Mouse (Mus musculus) hindbrain, embryonic 10.5 days (tissue): ENCODE measurements at regions not wholly inside any gene's neighbourhood (a gene's known extent, or its start where the extent isn't known, plus 50 kb on each side); places are given as distances from the start of the nearest gene placed in this dataset.

Experiments
- DNase-seq: peaks from one replicate; pipeline ENCODE4 v3.0.0-alpha.2; 2017; ENCODE audit warnings: low spot score
- H3K27ac ChIP-seq: fragments of 300-500 bp; sonication (generic); 2 replicates; pipeline ENCODE4 v1.5.1; 2016; ENCODE audit warnings: mild to moderate bottlenecking, moderate library complexity
- H3K27me3 ChIP-seq: fragments of 300-500 bp; sonication (generic); 2 replicates; pipeline ENCODE4 v1.6.1; 2016; ENCODE audit warnings: mild to moderate bottlenecking; ENCODE audit not compliant: poor library complexity, insufficient read depth, severe bottlenecking
- H3K36me3 ChIP-seq: fragments of 300-500 bp; sonication (generic); 2 replicates; pipeline ENCODE4 v1.6.1; 2016; ENCODE audit warnings: mild to moderate bottlenecking, moderate library complexity
- H3K4me1 ChIP-seq: fragments of 300-500 bp; sonication (generic); replicated peaks from 2 replicates; pipeline ENCODE4 v1.6.1; 2016; ENCODE audit warnings: mild to moderate bottlenecking
- H3K4me3 ChIP-seq: fragments of 300-500 bp; sonication (generic); 2 replicates; pipeline ENCODE4 v1.5.1; 2016; ENCODE audit warnings: mild to moderate bottlenecking, moderate library complexity
- H3K9me3 ChIP-seq: fragments of 300-500 bp; sonication (generic); 2 replicates; pipeline ENCODE4 v1.6.1; 2016; ENCODE audit warnings: mild to moderate bottlenecking, moderate library complexity
- WGBS: fragments of 180-500 bp; shearing (Covaris S2); methylation state at CpG from one replicate; pipeline ENCODE4 v1.1.7; 2016; 5-methylcytosine and 5-hydroxymethylcytosine counted together

DNA sequence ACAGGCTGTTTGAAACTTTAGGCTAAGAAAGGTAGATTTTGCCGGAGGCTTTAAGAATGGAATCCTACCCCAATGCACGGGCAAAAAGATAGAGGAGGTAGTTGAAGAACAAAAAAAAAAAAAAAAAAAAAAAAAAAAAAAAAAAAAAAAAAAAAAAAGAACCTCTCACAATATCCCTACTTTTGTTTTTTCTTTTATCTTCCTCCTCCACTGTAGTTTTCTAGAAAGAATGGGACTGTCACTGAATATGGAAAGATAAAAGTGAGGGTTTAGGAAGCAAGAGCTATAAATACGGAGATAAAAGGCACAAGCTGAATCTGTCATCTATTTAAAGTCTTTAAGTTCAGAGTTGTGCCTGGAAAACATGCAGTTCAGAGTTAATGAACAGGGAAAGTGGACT is 227.8 kb downstream of the AI593442 start:
- WGBS = 88% methylated on average over 3 of the region's 3 CpGs

DNA sequence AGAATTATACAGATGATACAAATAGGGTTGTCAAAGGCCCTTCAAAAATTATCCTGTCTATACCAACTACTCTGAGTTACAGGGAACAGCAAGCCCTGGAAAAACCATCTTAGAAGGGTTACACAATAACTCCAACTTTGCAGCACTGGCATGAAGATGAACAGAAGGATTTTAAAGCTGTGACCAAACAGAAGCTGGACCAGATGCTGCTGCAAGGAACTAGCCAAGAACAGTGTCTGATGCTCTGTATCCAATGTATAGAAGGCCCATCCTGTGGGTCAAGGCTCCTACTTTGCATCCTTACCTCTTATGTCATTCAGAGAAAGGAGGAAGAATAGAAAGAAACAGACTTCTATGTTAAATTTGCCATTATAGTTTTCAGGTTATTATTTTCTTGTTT is 231.3 kb downstream of the AI593442 start:
- no peaks in the 10 kb centered on the region for H3K9me3 ChIP-seq
- H3K4me1 ChIP-seq = no peaks in the 10 kb centered on the region
- H3K4me3 ChIP-seq = no peak overlapping the region
- H3K36me3 ChIP-seq = no peaks in the 10 kb centered on the region
- no peak for DNase-seq
- H3K27me3 ChIP-seq = no peaks in the 10 kb centered on the region
- no peak overlapping the region for H3K27ac ChIP-seq

More for the DNA sequence above, 227.8 kb downstream of the AI593442 start:
- H3K27ac ChIP-seq = no peak overlapping the region
- no peaks in the 10 kb centered on the region for H3K36me3 ChIP-seq
- no peaks in the 10 kb centered on the region for H3K9me3 ChIP-seq
- no peaks in the 10 kb centered on the region for H3K4me1 ChIP-seq
- H3K27me3 ChIP-seq = no peaks in the 10 kb centered on the region
- DNase-seq = no peak
- H3K4me3 ChIP-seq = no peak overlapping the region

DNA sequence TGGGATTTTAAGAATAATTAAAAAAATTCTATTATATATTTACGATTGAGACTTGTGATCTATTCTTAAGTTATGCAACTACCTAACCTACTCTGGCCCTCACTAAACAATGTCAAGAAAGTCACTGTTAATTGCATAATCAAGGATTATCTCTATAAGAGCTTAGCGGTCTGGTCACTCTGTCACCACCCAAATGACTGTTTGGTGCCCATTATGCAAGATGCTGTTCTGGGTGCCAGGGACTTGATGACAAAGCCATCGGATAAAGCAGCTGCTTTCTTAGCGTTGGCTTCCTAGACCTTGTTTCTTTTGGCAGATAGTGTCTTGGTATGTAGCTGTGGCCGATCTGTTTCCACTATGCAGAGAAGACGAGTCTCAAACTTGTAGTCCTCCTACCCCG is 236.4 kb downstream of the AI593442 start:
- Histone ChIP-seq H3K4me3 (no peak overlapping the region), H3K36me3 (no peaks in the 10 kb centered on the region), H3K9me3 (no peaks in the 10 kb centered on the region), H3K4me1 (no peaks in the 10 kb centered on the region), H3K27me3 (no peaks in the 10 kb centered on the region), H3K27ac (no peak overlapping the region)
- 90% methylated on average over 7 of the region's 7 CpGs for WGBS
- DNase-seq = no peak

DNA sequence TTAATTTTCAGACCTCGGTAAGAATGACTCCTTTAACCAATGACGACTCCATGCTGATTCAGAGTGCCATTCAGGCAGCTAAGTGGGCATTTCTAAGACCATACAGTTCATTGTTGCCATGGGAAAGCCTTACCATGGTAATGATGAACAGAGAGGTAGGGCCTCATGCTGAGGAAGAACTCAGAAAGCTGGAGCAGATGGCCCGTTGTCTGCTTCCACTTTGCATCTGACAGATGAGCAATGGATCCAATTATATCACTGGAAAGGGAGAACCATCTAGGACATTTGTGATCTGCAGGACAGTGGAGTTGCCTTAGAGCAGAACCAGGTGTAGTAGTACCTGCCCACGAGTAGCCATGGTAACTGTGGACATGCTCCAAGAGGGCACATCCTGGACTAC is 245.4 kb downstream of the AI593442 start:
- Histone ChIP-seq H3K9me3 (peaks cover 4% of the 10 kb centered on the region; the same call in 1 of the 2 replicates), H3K27ac (no peak overlapping the region), H3K4me3 (no peak overlapping the region), H3K27me3 (no peaks in the 10 kb centered on the region), H3K4me1 (no peaks in the 10 kb centered on the region), H3K36me3 (no peaks in the 10 kb centered on the region)
- WGBS = 62% methylated on average over 4 of the region's 4 CpGs
- no peak for DNase-seq

DNA sequence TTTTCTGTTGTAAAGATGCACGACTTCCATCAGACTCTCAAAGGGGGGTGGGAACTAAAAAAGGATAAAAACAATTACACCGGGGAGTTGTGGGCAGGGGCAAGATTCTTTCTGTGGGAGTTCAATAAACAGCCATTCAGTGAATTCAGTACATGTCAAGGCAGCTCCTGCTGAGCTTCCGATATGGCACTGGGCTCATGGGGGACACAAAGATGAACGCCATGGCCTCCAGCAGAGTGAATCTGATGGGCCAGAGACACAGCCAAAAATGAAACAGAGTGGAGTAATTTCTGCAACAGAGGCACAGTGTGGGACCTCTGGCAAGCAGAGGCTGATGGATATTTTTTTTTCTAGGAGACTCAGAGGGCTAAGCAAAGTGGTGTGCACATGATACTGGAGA is 254.2 kb downstream of the AI593442 start:
- 25% methylated on average over 4 of the region's 4 CpGs for WGBS
- DNase-seq = no peak

DNA sequence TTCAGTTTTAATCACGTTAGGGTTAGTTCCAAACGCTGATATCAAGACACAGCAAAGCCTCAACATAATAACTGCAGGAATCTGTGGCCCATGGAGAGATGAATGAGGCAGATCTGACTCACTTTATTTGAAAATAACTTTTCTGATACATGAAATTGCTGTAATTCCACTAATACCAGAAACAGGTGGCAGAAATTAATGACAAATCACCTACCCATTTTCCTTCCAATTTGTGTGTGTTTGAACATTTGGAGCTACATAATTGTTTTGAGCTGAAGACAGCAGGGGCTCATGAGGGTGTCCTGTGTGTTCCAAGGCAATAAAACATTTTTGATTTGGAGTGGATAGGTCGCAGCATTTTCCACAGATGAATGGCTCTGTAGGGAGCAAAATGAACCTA is 254.2 kb upstream of the Zc3h12c start:
- Histone ChIP-seq H3K27ac (no peak overlapping the region), H3K9me3 (no peaks in the 10 kb centered on the region), H3K4me1 (peaks cover 19% of the 10 kb centered on the region), H3K36me3 (no peaks in the 10 kb centered on the region), H3K4me3 (no peak overlapping the region), H3K27me3 (no peaks in the 10 kb centered on the region)
- DNase-seq = no peak
- WGBS = 81% methylated on average over 3 of the region's 3 CpGs

More for the DNA sequence above, 254.2 kb downstream of the AI593442 start:
- Histone ChIP-seq H3K27me3 (no peaks in the 10 kb centered on the region), H3K27ac (no peak overlapping the region), H3K36me3 (no peaks in the 10 kb centered on the region), H3K4me3 (no peak overlapping the region), H3K9me3 (no peaks in the 10 kb centered on the region), H3K4me1 (peaks cover 19% of the 10 kb centered on the region)

DNA sequence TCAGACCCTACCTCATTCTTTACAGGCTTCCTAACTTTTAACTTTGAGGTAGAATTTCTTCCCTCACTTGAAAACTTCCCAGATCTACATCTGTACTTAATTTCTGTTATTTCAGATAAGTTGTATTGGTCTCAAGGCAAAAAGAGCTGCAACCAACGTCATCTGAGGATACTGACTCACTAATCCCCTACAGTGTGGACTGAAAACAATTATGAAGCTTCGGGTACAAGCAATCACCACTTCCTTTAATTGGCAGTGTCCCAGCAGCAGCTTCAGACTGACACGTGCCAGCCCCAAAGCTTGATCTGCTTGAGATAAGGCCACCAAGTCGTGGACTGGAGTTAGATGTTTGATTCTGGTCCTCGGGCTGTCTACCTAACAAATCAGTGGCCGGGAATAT is 247.3 kb upstream of the Zc3h12c start:
- no peak overlapping the region for H3K4me3 ChIP-seq
- no peak for DNase-seq
- no peaks in the 10 kb centered on the region for H3K4me1 ChIP-seq
- 67% methylated on average over 6 of the region's 6 CpGs for WGBS
- H3K27me3 ChIP-seq = no peaks in the 10 kb centered on the region
- no peaks in the 10 kb centered on the region for H3K36me3 ChIP-seq
- no peaks in the 10 kb centered on the region for H3K9me3 ChIP-seq
- no peak overlapping the region for H3K27ac ChIP-seq

DNA sequence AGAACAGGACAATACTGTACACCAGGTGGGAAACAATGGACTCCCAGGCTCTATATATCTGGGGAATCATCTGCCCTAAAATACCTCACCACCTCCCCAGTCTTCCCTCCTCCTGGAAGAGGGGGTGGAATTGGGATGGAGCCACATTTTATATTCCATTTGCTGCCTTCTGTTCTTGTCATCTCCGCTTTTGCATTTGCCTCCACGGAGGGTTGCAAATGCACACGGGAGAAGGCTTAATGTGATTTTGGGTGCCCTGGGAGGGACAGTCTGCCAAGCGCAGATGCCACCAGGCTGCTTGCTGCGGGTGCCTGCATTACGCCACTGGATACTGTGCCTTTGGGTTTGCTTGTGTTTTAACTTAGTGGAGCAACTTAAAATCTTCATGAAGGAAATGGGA is 239.5 kb upstream of the Zc3h12c start:
- Histone ChIP-seq H3K9me3 (no peaks in the 10 kb centered on the region), H3K36me3 (no peaks in the 10 kb centered on the region), H3K4me3 (no peak overlapping the region), H3K27me3 (no peaks in the 10 kb centered on the region), H3K4me1 (no peaks in the 10 kb centered on the region; the same call in 1 of the 2 replicates), H3K27ac (no peak overlapping the region)
- DNase-seq = no peak
- WGBS = 94% methylated on average over 6 of the region's 6 CpGs

DNA sequence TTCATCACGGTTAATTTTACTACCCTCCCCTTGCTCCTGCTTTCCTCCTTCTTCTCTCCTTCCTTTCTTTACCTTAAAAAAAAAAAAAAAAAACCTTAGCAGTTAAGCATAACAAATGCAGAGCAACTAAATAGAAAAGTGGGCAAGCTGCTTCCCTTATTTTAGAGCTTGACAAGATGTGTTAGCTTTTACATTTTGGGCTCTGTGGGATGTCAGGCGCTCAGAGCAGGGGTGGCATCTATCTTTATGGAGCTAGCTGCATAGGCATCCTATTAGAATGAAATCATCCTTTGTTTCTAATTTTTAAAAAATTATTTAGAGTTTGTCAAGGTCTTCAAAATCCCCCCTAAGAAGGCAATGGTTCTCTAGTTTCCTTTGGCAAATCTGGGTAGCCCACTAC is 234.1 kb upstream of the Zc3h12c start:
- Histone ChIP-seq H3K9me3 (no peaks in the 10 kb centered on the region), H3K36me3 (no peaks in the 10 kb centered on the region), H3K27me3 (no peaks in the 10 kb centered on the region), H3K4me1 (no peaks in the 10 kb centered on the region; the same call in 1 of the 2 replicates), H3K4me3 (no peak overlapping the region), H3K27ac (no peak overlapping the region)
- DNase-seq = no peak
- 82% methylated on average over 2 of the region's 2 CpGs for WGBS

DNA sequence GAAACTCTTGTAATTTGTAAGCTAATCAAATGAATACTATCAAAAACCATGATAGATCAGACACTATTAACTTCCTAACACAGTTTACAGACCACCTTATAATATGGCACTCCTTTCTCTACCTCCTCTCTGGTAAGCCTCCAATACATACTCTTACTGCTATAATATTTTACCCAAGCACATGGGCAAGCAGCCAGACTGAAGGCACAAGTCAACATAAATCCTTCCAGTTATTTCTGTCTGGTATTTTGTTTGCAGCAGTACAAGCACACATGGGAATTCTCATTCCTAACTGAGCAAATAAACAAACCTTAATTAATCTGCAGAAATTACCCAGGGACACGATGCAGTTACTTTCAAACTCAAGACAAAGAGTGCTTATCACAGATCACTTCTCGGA is 210.7 kb upstream of the Zc3h12c start:
- no peaks in the 10 kb centered on the region for H3K27me3 ChIP-seq
- H3K9me3 ChIP-seq = no peaks in the 10 kb centered on the region
- DNase-seq = no peak
- no peaks in the 10 kb centered on the region for H3K36me3 ChIP-seq
- no peaks in the 10 kb centered on the region for H3K4me1 ChIP-seq
- H3K27ac ChIP-seq = no peak overlapping the region
- WGBS = 78% methylated on average over 2 of the region's 2 CpGs
- H3K4me3 ChIP-seq = no peak overlapping the region

DNA sequence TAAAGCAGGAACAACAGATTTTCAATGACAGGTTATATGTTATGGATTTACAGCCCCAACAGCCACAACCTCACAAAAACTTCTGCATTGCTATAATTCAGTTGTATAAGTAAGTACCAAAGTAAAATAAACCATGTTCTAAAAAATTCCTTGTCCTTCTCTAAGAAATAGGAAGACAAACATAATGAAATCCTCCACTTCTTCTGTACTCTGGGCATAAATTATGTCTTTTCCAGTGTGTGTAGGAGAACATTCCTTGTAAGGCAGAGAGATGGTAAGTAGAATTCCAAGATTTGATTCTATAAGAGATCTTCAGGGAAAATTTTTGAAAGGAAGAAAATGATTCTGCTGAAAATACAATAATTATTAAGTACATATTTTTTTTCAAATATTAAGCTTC is 209.4 kb upstream of the Zc3h12c start:
- Histone ChIP-seq H3K9me3 (no peaks in the 10 kb centered on the region), H3K27ac (no peak overlapping the region), H3K27me3 (no peaks in the 10 kb centered on the region), H3K4me1 (no peaks in the 10 kb centered on the region), H3K36me3 (no peaks in the 10 kb centered on the region), H3K4me3 (no peak overlapping the region)
- DNase-seq = no peak

DNA sequence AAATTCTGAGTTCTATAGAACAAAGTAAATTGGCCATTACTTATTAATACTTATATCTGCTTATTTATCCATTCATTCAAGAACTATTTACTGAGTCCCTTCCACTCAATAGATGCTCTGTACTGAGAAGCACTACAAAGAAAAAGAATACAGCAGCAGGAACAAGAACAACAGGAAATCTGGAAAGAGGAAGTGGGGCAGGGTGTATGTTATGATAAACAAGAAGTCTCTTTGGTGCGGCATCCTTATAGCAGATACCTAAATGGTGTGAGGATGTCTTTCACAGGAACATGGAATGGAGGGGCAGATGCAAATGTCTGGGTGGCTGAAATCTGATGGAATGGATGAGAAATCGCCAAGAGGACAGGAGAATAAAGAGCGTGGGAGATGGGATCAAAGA is 208.5 kb upstream of the Zc3h12c start:
- Histone ChIP-seq H3K4me1 (no peaks in the 10 kb centered on the region), H3K4me3 (no peak overlapping the region), H3K27me3 (no peaks in the 10 kb centered on the region), H3K27ac (no peak overlapping the region), H3K36me3 (no peaks in the 10 kb centered on the region), H3K9me3 (no peaks in the 10 kb centered on the region)
- 87% methylated on average over 3 of the region's 3 CpGs for WGBS
- no peak for DNase-seq

DNA sequence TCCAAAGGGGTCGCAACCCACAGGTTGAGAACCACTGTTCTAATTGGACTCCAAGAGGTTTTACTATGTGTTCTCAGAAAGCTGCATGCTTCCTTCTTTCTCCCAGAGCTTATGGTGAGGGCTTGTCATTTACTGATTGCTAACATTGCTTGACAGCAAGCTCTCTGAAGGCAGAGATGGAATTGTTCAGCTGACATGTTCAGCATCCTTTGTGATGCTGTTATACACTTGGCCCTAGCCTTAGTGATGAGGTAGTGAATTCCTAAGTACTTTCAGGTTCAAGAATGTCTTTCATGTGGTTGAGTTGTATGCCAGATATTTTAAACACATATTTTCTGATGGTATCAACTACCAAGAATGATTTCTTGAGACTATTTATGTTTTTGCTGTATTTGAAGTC is 202.9 kb upstream of the Zc3h12c start:
- Histone ChIP-seq H3K27me3 (no peaks in the 10 kb centered on the region), H3K27ac (no peak overlapping the region), H3K9me3 (no peaks in the 10 kb centered on the region), H3K4me1 (0 out of 2 replicates have a peak, but pooled peaks cover 5% of the 10 kb centered on the region), H3K4me3 (no peak overlapping the region), H3K36me3 (no peaks in the 10 kb centered on the region)
- 95% methylated on average over 1 of the region's 1 CpGs for WGBS
- DNase-seq = no peak

DNA sequence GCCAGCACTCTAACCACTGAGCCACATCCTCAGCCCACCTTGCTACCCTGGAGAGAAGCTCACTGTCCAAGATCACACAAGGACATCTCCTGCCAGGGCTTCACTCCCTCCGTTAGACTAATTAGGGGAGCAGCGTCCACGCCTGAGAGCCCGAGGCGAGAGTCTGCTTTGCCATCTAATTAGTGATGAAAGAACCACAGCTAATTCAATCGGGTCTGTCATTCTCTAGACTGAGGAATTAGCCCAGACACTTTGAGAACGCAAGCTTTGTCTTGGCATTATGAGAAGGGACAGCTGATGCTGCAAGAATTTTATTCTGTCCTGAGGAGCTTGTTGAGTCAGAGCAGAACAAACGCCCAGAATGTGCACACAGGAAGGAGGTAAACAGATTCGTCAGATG is 200.5 kb upstream of the Zc3h12c start:
- DNase-seq = no peak
- WGBS = 39% methylated on average over 9 of the region's 9 CpGs
- Histone ChIP-seq H3K36me3 (no peaks in the 10 kb centered on the region), H3K4me3 (no peak overlapping the region), H3K4me1 (0 out of 2 replicates have a peak, but pooled peaks cover 5% of the 10 kb centered on the region), H3K9me3 (no peaks in the 10 kb centered on the region), H3K27me3 (no peaks in the 10 kb centered on the region), H3K27ac (no peak overlapping the region)
